In the genomic region with DNA sequence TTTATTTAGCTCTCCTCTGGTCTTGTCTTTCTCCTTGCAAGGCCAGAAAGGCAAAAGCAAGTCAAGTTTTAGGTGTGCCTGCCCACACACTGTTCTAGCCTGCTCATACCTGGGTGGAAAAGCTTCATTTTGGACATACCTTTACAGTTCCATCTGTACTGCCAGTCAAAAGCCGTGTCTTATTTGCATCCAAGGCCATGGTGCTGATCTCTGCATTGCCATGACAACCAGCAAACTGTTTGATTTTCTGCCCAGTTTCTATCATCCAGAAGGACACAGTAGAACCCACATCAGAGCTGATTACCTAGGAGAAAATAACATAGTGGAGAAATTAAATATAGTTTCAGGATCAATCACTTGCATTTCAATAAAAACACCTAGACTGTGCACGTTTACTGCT, we compare ENCODE assay signal across 22 mouse cellular contexts.
DNase-seq lines count a peak whose midpoint lies in the region; ATAC-seq and TF ChIP-seq lines count a peak whose summit lies in the region.
"Had no signal": no experiment of that assay in that cellular context is flagged by ENCODE, and none has a peak within 500 bp of the region (broad histone marks: within the 10 kb centered on the region; RNA-seq: fewer than 3 reads in every experiment).

No protein-coding gene starts in this region.

- no peaks in the 10 kb centered on the region for H3K4me1 ChIP-seq in forebrain, embryonic 14.5 days (ENCODE audit: control insufficient read depth, insufficient read depth, low read length)
- H3K4me1 ChIP-seq in forebrain, embryonic 15.5 days: no peaks in the 10 kb centered on the region
- H3K4me1 ChIP-seq in midbrain, embryonic 11.5 days (ENCODE audit: control insufficient read depth, insufficient read depth, low read length): no peaks in the 10 kb centered on the region
- no peaks in the 10 kb centered on the region for H3K4me1 ChIP-seq in midbrain, embryonic 10.5 days
- no peaks in the 10 kb centered on the region for H3K4me1 ChIP-seq in midbrain, postnatal 0 days (ENCODE audit: insufficient read depth, low read length)
- H3K4me1 ChIP-seq: embryonic facial prominence, embryonic 13.5 days; limb, embryonic 12.5 days; liver, embryonic 12.5 days had no signal

- no peaks in the 10 kb centered on the region for H3K36me3 ChIP-seq in forebrain, embryonic 14.5 days (ENCODE audit: control insufficient read depth, insufficient read depth, low read length)
- no peaks in the 10 kb centered on the region for H3K36me3 ChIP-seq in forebrain, embryonic 15.5 days
- H3K36me3 ChIP-seq in midbrain, embryonic 11.5 days (ENCODE audit: control insufficient read depth, insufficient read depth, low read length): no peaks in the 10 kb centered on the region
- H3K36me3 ChIP-seq in midbrain, embryonic 10.5 days: no peaks in the 10 kb centered on the region
- H3K36me3 ChIP-seq in midbrain, postnatal 0 days (ENCODE audit: insufficient read depth, low read length): no peaks in the 10 kb centered on the region
- H3K36me3 ChIP-seq: embryonic facial prominence, embryonic 13.5 days; limb, embryonic 12.5 days; liver, embryonic 12.5 days had no signal

- ATAC-seq in forebrain, embryonic 14.5 days: peak; percentile 60
- no peak; the same call in 1 of the 2 replicates for ATAC-seq in forebrain, embryonic 15.5 days (replicated peaks)
- ATAC-seq in midbrain, embryonic 11.5 days (ENCODE audit: low FRiP score): 0 out of 2 replicates have a peak, but pooled peaks have one; percentile 44
- ATAC-seq in midbrain, postnatal 0 days (ENCODE audit: low FRiP score): peak; percentile 88
- ATAC-seq: activated CD4-positive, CD25-positive, alpha-beta regulatory T cell, adult 4 months; liver, embryonic 12.5 days; Patski had no signal

- no peaks in the 10 kb centered on the region for H3K9me3 ChIP-seq in forebrain, embryonic 14.5 days (replicated peaks; ENCODE audit: control insufficient read depth, low read length)
- H3K9me3 ChIP-seq in forebrain, embryonic 15.5 days: no peaks in the 10 kb centered on the region
- no peaks in the 10 kb centered on the region for H3K9me3 ChIP-seq in midbrain, embryonic 11.5 days (ENCODE audit: control insufficient read depth, low read length)
- no peaks in the 10 kb centered on the region for H3K9me3 ChIP-seq in midbrain, embryonic 10.5 days (replicated peaks)
- H3K9me3 ChIP-seq in midbrain, postnatal 0 days (ENCODE audit: low read length): no peaks in the 10 kb centered on the region
- H3K9me3 ChIP-seq: embryonic facial prominence, embryonic 13.5 days; limb, embryonic 12.5 days; liver, embryonic 12.5 days had no signal

- 80% methylated on average over 2 of the region's 2 CpGs for WGBS in forebrain, embryonic 14.5 days
- WGBS in forebrain, embryonic 15.5 days: 67% methylated on average over 2 of the region's 2 CpGs
- 75% methylated on average over 2 of the region's 2 CpGs for WGBS in midbrain, embryonic 11.5 days
- 77% methylated on average over 2 of the region's 2 CpGs for WGBS in midbrain, embryonic 10.5 days
- WGBS in midbrain, postnatal 0 days: 25% methylated on average over 2 of the region's 2 CpGs

- H3K27me3 ChIP-seq in forebrain, embryonic 14.5 days (replicated peaks; ENCODE audit: control insufficient read depth, insufficient read depth, low read length): no peaks in the 10 kb centered on the region
- H3K27me3 ChIP-seq in forebrain, embryonic 15.5 days: no peaks in the 10 kb centered on the region
- no peaks in the 10 kb centered on the region for H3K27me3 ChIP-seq in midbrain, embryonic 11.5 days (ENCODE audit: control insufficient read depth, insufficient read depth, low read length)
- H3K27me3 ChIP-seq in midbrain, embryonic 10.5 days (ENCODE audit: low read depth, poor library complexity, severe bottlenecking): no peaks in the 10 kb centered on the region
- H3K27me3 ChIP-seq in midbrain, postnatal 0 days (ENCODE audit: insufficient read depth, low read length): no peaks in the 10 kb centered on the region
- H3K27me3 ChIP-seq: embryonic facial prominence, embryonic 13.5 days; limb, embryonic 12.5 days; liver, embryonic 12.5 days had no signal

- peak; percentile 29 for DNase-seq in forebrain, embryonic 14.5 days (ENCODE audit: low spot score)
- no peak for DNase-seq in midbrain, embryonic 11.5 days (ENCODE audit: low spot score, missing footprints)
- DNase-seq in midbrain, embryonic 10.5 days (ENCODE audit: low spot score): no peak
- peak; percentile 25 for DNase-seq in layer of hippocampus, adult 9-11 months
- DNase-seq in midbrain, postnatal 0 days (ENCODE audit: low spot score): peak; percentile 62
- no peak for DNase-seq in gastrocnemius, postnatal 14 days
- DNase-seq in heart, postnatal 25 days (ENCODE audit: low spot score): no peak
- DNase-seq: adrenal gland, postnatal 14 days; cerebellum, adult 8-10 months; kidney, adult 18-20 months; lung, embryonic 14.5 days; lung, postnatal 36 days; right cerebral cortex, postnatal 25 days; thymus, adult 18-20 months; thymus, postnatal 4 days had no signal

- H3K4me3 ChIP-seq in forebrain, embryonic 14.5 days (ENCODE audit: low read depth, low read length): no peak overlapping the region
- H3K4me3 ChIP-seq in forebrain, embryonic 15.5 days: no peak overlapping the region
- no peak overlapping the region for H3K4me3 ChIP-seq in midbrain, embryonic 11.5 days (ENCODE audit: low read depth, low read length)
- H3K4me3 ChIP-seq in midbrain, embryonic 10.5 days: no peak overlapping the region
- H3K4me3 ChIP-seq in midbrain, postnatal 0 days (ENCODE audit: low read depth, low read length): no peak overlapping the region
- H3K4me3 ChIP-seq: embryonic facial prominence, embryonic 13.5 days; limb, embryonic 12.5 days; liver, embryonic 12.5 days had no signal

- TF ChIP-seq CTCF in midbrain, postnatal 0 days (IDR thresholded peaks at IDR 0.05): no peak

- no peak overlapping the region for H3K4me2 ChIP-seq in forebrain, embryonic 14.5 days (ENCODE audit: low read length)
- H3K4me2 ChIP-seq in forebrain, embryonic 15.5 days (replicated peaks): no peak overlapping the region
- no peak overlapping the region for H3K4me2 ChIP-seq in midbrain, embryonic 11.5 days
- H3K4me2 ChIP-seq in midbrain, postnatal 0 days (ENCODE audit: low read depth, low read length, poor library complexity, severe bottlenecking): no peak overlapping the region
- H3K4me2 ChIP-seq: embryonic facial prominence, embryonic 13.5 days; limb, embryonic 12.5 days; liver, embryonic 12.5 days; lung, embryonic 14.5 days had no signal

- intact Hi-C loops in gastrocnemius, postnatal 14 days (cut with DNase I; ENCODE audit: low total_unique reads): no loop called here
- intact Hi-C loops in heart, postnatal 25 days (cut with DNase I): no loop called here

- no peak overlapping the region for H3K9ac ChIP-seq in forebrain, embryonic 14.5 days (ENCODE audit: low read length)
- H3K9ac ChIP-seq in forebrain, embryonic 15.5 days (replicated peaks): no peak overlapping the region
- no peak overlapping the region for H3K9ac ChIP-seq in midbrain, embryonic 11.5 days (ENCODE audit: low read length)
- H3K9ac ChIP-seq in midbrain, postnatal 0 days (replicated peaks; ENCODE audit: low read length, poor library complexity, severe bottlenecking): no peak overlapping the region
- H3K9ac ChIP-seq: embryonic facial prominence, embryonic 13.5 days; limb, embryonic 12.5 days; liver, embryonic 12.5 days; lung, embryonic 14.5 days had no signal

- H3K27ac ChIP-seq in forebrain, embryonic 14.5 days (ENCODE audit: low read depth, low read length): no peak overlapping the region
- no peak overlapping the region for H3K27ac ChIP-seq in forebrain, embryonic 15.5 days (replicated peaks)
- H3K27ac ChIP-seq in midbrain, embryonic 11.5 days (ENCODE audit: low read depth, low read length): no peak overlapping the region
- no peak overlapping the region for H3K27ac ChIP-seq in midbrain, embryonic 10.5 days (replicated peaks)
- H3K27ac ChIP-seq in midbrain, postnatal 0 days (ENCODE audit: low read depth, low read length): peak overlapping the region; percentile 44
- H3K27ac ChIP-seq: embryonic facial prominence, embryonic 13.5 days; kidney, postnatal 0 days; limb, embryonic 12.5 days; liver, embryonic 12.5 days had no signal

Comparison
In these comparisons a context has a peak if more than half of its experiments do, and no peak if none do; other contexts are left out.
1. DNase-seq: peak in forebrain, embryonic 14.5 days (single experiment), layer of hippocampus, adult 9-11 months (single experiment) and midbrain, postnatal 0 days (single experiment); none in midbrain, embryonic 11.5 days (single experiment), midbrain, embryonic 10.5 days (single experiment), gastrocnemius, postnatal 14 days (single experiment) and heart, postnatal 25 days (single experiment).